Mouse (Mus musculus) MEL (cell line): ENCODE measurements around the gene Dpf2. TPM values are rescaled to one million over a fixed set of nuclear protein-coding genes. Genes with fewer than 3 reads are reported as not detected.

Experiments
- DNase-seq: peaks from one replicate; pipeline ENCODE4 v3.0.0; 2011; ENCODE audit warnings: low read depth, low spot score
- H3K27ac ChIP-seq: 2 replicates; pipeline ENCODE4 v1.5.1; 2012; ENCODE audit warnings: low read depth, mild to moderate bottlenecking, control low read depth, low read length, moderate library complexity; ENCODE audit not compliant: control insufficient read depth
- H3K27me3 ChIP-seq, 2 experiments: fragments of 150-350 bp in 1 of 2; sonication (generic) in 1 of 2; 2 replicates each; pipeline ENCODE4 v1.6.1; 2012; ENCODE audit warnings: low read length in 2 of 2, mild to moderate bottlenecking in 2 of 2, improper control_type of control experiment in 1 of 2, moderate library complexity in 1 of 2; ENCODE audit not compliant: insufficient read depth in 2 of 2, control insufficient read depth in 1 of 2
- H3K36me3 ChIP-seq, 2 experiments: 2 replicates each; pipeline ENCODE4 v1.6.1; 2012 to 2014; ENCODE audit warnings: low read length in 2 of 2, improper control_type of control experiment in 1 of 2, inconsistent platforms in 1 of 2, mild to moderate bottlenecking in 1 of 2; ENCODE audit not compliant: insufficient read depth in 2 of 2, control insufficient read depth in 1 of 2
- H3K4me1 ChIP-seq, 2 experiments: fragments of 150-350 bp in 1 of 2; sonication (generic) in 1 of 2; 2 replicates each; pipeline ENCODE4 v1.6.1; 2012; ENCODE audit warnings: low read length in 2 of 2, improper control_type of control experiment in 1 of 2, mild to moderate bottlenecking in 1 of 2; ENCODE audit not compliant: insufficient read depth in 2 of 2, control insufficient read depth in 1 of 2
- H3K4me3 ChIP-seq, 2 experiments: fragments of 150-350 bp in 1 of 2; sonication (generic) in 1 of 2; 2 replicates each; pipeline ENCODE4 v1.5.1; 2012; ENCODE audit warnings: low read depth in 2 of 2, low read length in 2 of 2, mild to moderate bottlenecking in 2 of 2, moderate library complexity in 2 of 2, control low read depth in 1 of 2, improper control_type of control experiment in 1 of 2; ENCODE audit not compliant: control insufficient read depth in 1 of 2, insufficient read depth in 1 of 2
- H3K79me2 ChIP-seq: 2 replicates; pipeline ENCODE4 v1.6.1; 2012; ENCODE audit warnings: mild to moderate bottlenecking, low read length, moderate library complexity; ENCODE audit not compliant: control insufficient read depth, poor library complexity, insufficient read depth
- H3K9ac ChIP-seq: 2 replicates; pipeline ENCODE4 v1.6.1; 2012; ENCODE audit warnings: low read depth, mild to moderate bottlenecking, control low read depth, low read length, moderate library complexity; ENCODE audit not compliant: control insufficient read depth, poor library complexity, severe bottlenecking
- H3K9me3 ChIP-seq: fragments of 150-350 bp; sonication (generic); replicated peaks from 2 replicates; pipeline ENCODE4 v1.6.1; 2012; ENCODE audit warnings: mild to moderate bottlenecking, low read length, improper control_type of control experiment, moderate library complexity; ENCODE audit not compliant: insufficient read depth
- BHLHE40 ChIP-seq: IDR thresholded peaks from 2 replicates; pipeline ENCODE4 v1.6.1; 2012; ENCODE audit warnings: low read depth, mild to moderate bottlenecking, inconsistent platforms, low read length, improper control_type of control experiment, borderline replicate concordance
- CHD2 ChIP-seq: IDR thresholded peaks from 2 replicates; pipeline ENCODE4 v1.6.1; 2011; ENCODE audit warnings: low read length, improper control_type of control experiment
- E2F4 ChIP-seq: IDR thresholded peaks from 2 replicates; pipeline ENCODE4 v1.6.1; 2011; ENCODE audit warnings: low read depth, low read length, improper control_type of control experiment, borderline replicate concordance
- ELF1 ChIP-seq: IDR thresholded peaks from 2 replicates; pipeline ENCODE4 v1.6.1; 2014; ENCODE audit warnings: low read depth, mild to moderate bottlenecking, inconsistent platforms, low read length, improper control_type of control experiment, moderate library complexity
- EP300 ChIP-seq, 2 experiments: IDR thresholded peaks; 2 replicates each; pipeline ENCODE4 v1.6.1; 2011; ENCODE audit warnings: improper control_type of control experiment in 2 of 2, low read length in 2 of 2, low read depth in 1 of 2, mild to moderate bottlenecking in 1 of 2
- ETS1 ChIP-seq: IDR thresholded peaks from 2 replicates; pipeline ENCODE4 v1.6.1; 2012; ENCODE audit warnings: low read depth, mild to moderate bottlenecking, inconsistent platforms, low read length, improper control_type of control experiment, moderate library complexity
- GABPA ChIP-seq: IDR thresholded peaks from 2 replicates; pipeline ENCODE4 v1.6.1; 2012; ENCODE audit warnings: low read depth, mild to moderate bottlenecking, inconsistent platforms, low read length, improper control_type of control experiment, moderate library complexity
- GATA1 ChIP-seq: IDR thresholded peaks from 2 replicates; pipeline ENCODE4 v1.6.1; 2011; ENCODE audit warnings: low read depth, low read length, improper control_type of control experiment
- KAT2A ChIP-seq: conservative IDR thresholded peaks from 2 replicates; pipeline ENCODE4 v1.6.1; 2012; ENCODE audit warnings: low read depth, low read length, improper control_type of control experiment, inconsistent platforms
- MAZ ChIP-seq: IDR thresholded peaks from 2 replicates; pipeline ENCODE4 v1.6.1; 2012; ENCODE audit warnings: low read depth, mild to moderate bottlenecking, inconsistent platforms, low read length, improper control_type of control experiment
- MXI1 ChIP-seq: IDR thresholded peaks from 2 replicates; pipeline ENCODE4 v1.6.1; 2011; ENCODE audit warnings: mild to moderate bottlenecking, low read depth, low read length, improper control_type of control experiment
- MYB ChIP-seq: IDR thresholded peaks from 2 replicates; pipeline ENCODE4 v1.6.1; 2011; ENCODE audit warnings: mild to moderate bottlenecking, low read depth, low read length, improper control_type of control experiment
- MYC ChIP-seq: IDR thresholded peaks from 2 replicates; pipeline ENCODE4 v1.6.1; 2011; ENCODE audit warnings: low read depth, mild to moderate bottlenecking, low read length, improper control_type of control experiment, moderate library complexity
- POLR2A ChIP-seq, 2 experiments: IDR thresholded peaks; 2 replicates each; pipeline ENCODE4 v1.6.1; 2011 to 2012; ENCODE audit warnings: low read length in 2 of 2, mild to moderate bottlenecking in 2 of 2, control low read depth in 1 of 2, improper control_type of control experiment in 1 of 2, low read depth in 1 of 2, moderate library complexity in 1 of 2; ENCODE audit not compliant: control insufficient read depth in 1 of 2, insufficient read depth in 1 of 2, poor library complexity in 1 of 2
- POLR2AphosphoS5 ChIP-seq: IDR thresholded peaks from 2 replicates; pipeline ENCODE4 v1.6.1; 2012; ENCODE audit warnings: low read depth, borderline replicate concordance, mild to moderate bottlenecking, inconsistent platforms, low read length, moderate library complexity, mixed read lengths
- SIN3A ChIP-seq: IDR thresholded peaks from 2 replicates; pipeline ENCODE4 v1.6.1; 2012; ENCODE audit warnings: low read length, improper control_type of control experiment, inconsistent platforms
- TAL1 ChIP-seq: IDR thresholded peaks from 2 replicates; pipeline ENCODE4 v1.6.1; 2012; ENCODE audit warnings: mild to moderate bottlenecking, inconsistent platforms, low read length, moderate library complexity, mixed read lengths
- TBP ChIP-seq: IDR thresholded peaks from 2 replicates; pipeline ENCODE4 v1.8.0; 2011; ENCODE audit warnings: low read depth, low read length, improper control_type of control experiment
- UBTF ChIP-seq: IDR thresholded peaks from 2 replicates; pipeline ENCODE4 v1.6.1; 2012; ENCODE audit warnings: low read depth, mild to moderate bottlenecking, inconsistent platforms, low read length, improper control_type of control experiment, moderate library complexity, borderline replicate concordance; ENCODE audit not compliant: insufficient read depth
- USF2 ChIP-seq, 2 experiments: IDR thresholded peaks; 2 replicates each; pipeline ENCODE4 v1.6.1; 2011 to 2012; ENCODE audit warnings: improper control_type of control experiment in 2 of 2, low read length in 2 of 2, borderline replicate concordance in 1 of 2, inconsistent platforms in 1 of 2, low read depth in 1 of 2, mild to moderate bottlenecking in 1 of 2; ENCODE audit not compliant: insufficient read depth in 1 of 2
- ZKSCAN1 ChIP-seq: IDR thresholded peaks from 2 replicates; pipeline ENCODE4 v1.6.1; 2012; ENCODE audit warnings: low read depth, mild to moderate bottlenecking, inconsistent platforms, low read length, improper control_type of control experiment, moderate library complexity
- ZMIZ1 ChIP-seq: IDR thresholded peaks from 2 replicates; pipeline ENCODE4 v1.6.1; 2012; ENCODE audit warnings: low read depth, mild to moderate bottlenecking, inconsistent platforms, low read length, improper control_type of control experiment, moderate library complexity
- polyA plus RNA-seq, 2 experiments: library from polyadenylated mRNA; stranded (reverse) in 1 of 2; unstranded in 1 of 2; fragments of >175 nt in 1 of 2; fragments of >200 nt in 1 of 2; gene quantifications; 2 replicates each; pipeline versions ENCODE4 v1.2.1 to v1.2.4; 2012; ENCODE audit warnings: low replicate concordance in 2 of 2, low read depth in 1 of 2; ENCODE audit not compliant: insufficient read length in 2 of 2, insufficient read depth in 1 of 2, missing spikeins in 1 of 2
- total RNA-seq: library from RNA; depleted of rRNA; stranded (reverse); fragments of 300-350 nt; gene quantifications from 2 replicates; pipeline ENCODE4 v1.2.3, GENCODE M21; 2012

Dpf2 gene
- total and polyA plus RNA-seq, 3 experiments: 58.6 to 166 (median 133) TPM

- Histone ChIP-seq H3K9ac (no peak overlapping the region), H3K9me3 (no peaks in the 10 kb centered on the region), H3K4me1 (peaks cover 12 to 36% of the 10 kb centered on the region in 2 experiments), H3K36me3 (peaks cover 2 to 27% of the 10 kb centered on the region in 2 experiments; a peak in 3 of 4 replicates), H3K79me2 (no peaks in the 10 kb centered on the region; the same call in 1 of the 2 replicates), H3K4me3 (no peak overlapping the region), H3K27me3 (no peaks in the 10 kb centered on the region), H3K27ac (no peak overlapping the region)
- DNase-seq: no peak
- TF ChIP-seq USF2 (IDR thresholded peaks at IDR 0.05; ENCODE audit: borderline replicate concordance in 1 of 2, insufficient read depth in 1 of 2, low read depth in 1 of 2, low read length in 2 of 2) (no peak), CHD2 (no peak), POLR2AphosphoS5 (no peak), TAL1 (no peak), TBP (no peak), ZKSCAN1 (no peak), GABPA (no peak), E2F4 (no peak), MXI1 (no peak), UBTF (no peak), EP300 (IDR thresholded peaks at IDR 0.05; ENCODE audit: low read depth in 1 of 2, low read length in 2 of 2) (no peak), MAZ (no peak), MYB (no peak)
Observed at GRCm38 (mm10) chr19:5852035-5852722, 60.6 kb downstream of the Dpf2 start.

GRCm38 (mm10) chr19:5851481-5851971, 61.3 kb downstream of the Dpf2 start:
- H3K79me2 ChIP-seq: no peaks in the 10 kb centered on the region; the same call in 1 of the 2 replicates
- no peak for DNase-seq
- no peaks in the 10 kb centered on the region for H3K9me3 ChIP-seq
- no peak overlapping the region for H3K4me3 ChIP-seq
- TF ChIP-seq ELF1 (no peak), BHLHE40 (no peak), SIN3A (no peak), ZMIZ1 (no peak), GATA1 (no peak), MAZ (no peak), POLR2A (IDR thresholded peaks at IDR 0.05; ENCODE audit: control insufficient read depth in 1 of 2, insufficient read depth in 1 of 2, low read depth in 1 of 2, low read length in 2 of 2, poor library complexity in 1 of 2) (no peak), MYB (no peak), TAL1 (no peak), KAT2A (no peak), USF2 (IDR thresholded peaks at IDR 0.05; ENCODE audit: borderline replicate concordance in 1 of 2, insufficient read depth in 1 of 2, low read depth in 1 of 2, low read length in 2 of 2) (no peak), MYC (no peak), ETS1 (no peak)
- H3K27ac ChIP-seq: no peak overlapping the region
- no peak overlapping the region for H3K9ac ChIP-seq
- no peaks in the 10 kb centered on the region for H3K27me3 ChIP-seq
- peaks cover 12 to 41% of the 10 kb centered on the region in 2 experiments for H3K4me1 ChIP-seq
- peaks cover 2 to 27% of the 10 kb centered on the region in 2 experiments; a peak in 3 of 4 replicates for H3K36me3 ChIP-seq
